Mouse (Mus musculus) right cerebral cortex, postnatal 14 days (tissue): ENCODE measurements around the gene Hivep1.

Source experiments
- DNase-seq: peaks from one replicate; pipeline ENCODE4 v3.0.0; 2022

The Hivep1 gene

GRCm38 (mm10) chr13:42051961-42052695, at the start of gene Hivep1:
Gene Hivep1 (plus strand): TSS chr13:42052021.
- peak; percentile 65 for DNase-seq

- DNase-seq = no peak
Measured at GRCm38 (mm10) chr13:42015484-42016045, 36.3 kb upstream of the Hivep1 start.

GRCm38 (mm10) chr13:42016218-42016617, 35.6 kb upstream of the Hivep1 start:
- DNase-seq = no peak

- DNase-seq = no peak
Measured at GRCm38 (mm10) chr13:42018356-42018755, 33.5 kb upstream of the Hivep1 start.

GRCm38 (mm10) chr13:42041203-42041602, 10.6 kb upstream of the Hivep1 start:
- no peak for DNase-seq

GRCm38 (mm10) chr13:42043431-42043830, 8.4 kb upstream of the Hivep1 start:
- DNase-seq = no peak

- DNase-seq = peak; percentile 58
Measured at GRCm38 (mm10) chr13:42048991-42049773, 2.6 kb upstream of the Hivep1 start.

- DNase-seq = no peak
Measured at GRCm38 (mm10) chr13:42049774-42050125, 2.1 kb upstream of the Hivep1 start.

GRCm38 (mm10) chr13:42050160-42050559, 1.7 kb upstream of the Hivep1 start:
- no peak for DNase-seq

- no peak for DNase-seq
Measured at GRCm38 (mm10) chr13:42050880-42051201, 980 bp upstream of the Hivep1 start.

- DNase-seq = peak; percentile 92
Measured at GRCm38 (mm10) chr13:42051202-42051906, 467 bp upstream of the Hivep1 start.

GRCm38 (mm10) chr13:42052696-42053541, 1.1 kb downstream of the Hivep1 start:
- peak; percentile 61 for DNase-seq

GRCm38 (mm10) chr13:42053656-42054055, 1.8 kb downstream of the Hivep1 start:
- no peak for DNase-seq

- no peak for DNase-seq
Measured at GRCm38 (mm10) chr13:42054138-42054537, 2.3 kb downstream of the Hivep1 start.

- no peak for DNase-seq
Measured at GRCm38 (mm10) chr13:42056712-42057332, 5.0 kb downstream of the Hivep1 start.

GRCm38 (mm10) chr13:42060846-42061630, 9.2 kb downstream of the Hivep1 start:
- no peak for DNase-seq

GRCm38 (mm10) chr13:42064257-42064656, 12.4 kb downstream of the Hivep1 start:
- DNase-seq = no peak

- DNase-seq = no peak
Measured at GRCm38 (mm10) chr13:42070236-42070635, 18.4 kb downstream of the Hivep1 start.

- DNase-seq = no peak
Measured at GRCm38 (mm10) chr13:42071011-42071410, 19.2 kb downstream of the Hivep1 start.

- no peak for DNase-seq
Measured at GRCm38 (mm10) chr13:42073285-42073684, 21.5 kb downstream of the Hivep1 start.

GRCm38 (mm10) chr13:42075546-42075945, 23.7 kb downstream of the Hivep1 start:
- DNase-seq = no peak
